Mouse (Mus musculus) right cerebral cortex, postnatal 14 days (tissue): ENCODE measurements around the gene Taar4.

Source experiments
- DNase-seq: peaks from one replicate; pipeline ENCODE4 v3.0.0; 2022

Gene Taar4

GRCm38 (mm10) chr10:23960444-23960915 is at the start of gene Taar4:
TSS of gene Taar4 (plus strand) at chr10:23960494.
- DNase-seq: no peak

GRCm38 (mm10) chr10:23920056-23920455 is 40.2 kb upstream of the Taar4 start, which contains the start of gene Taar1:
TSS of gene Taar1 (plus strand) at chr10:23920356.
- no peak for DNase-seq

GRCm38 (mm10) chr10:23922468-23922867 is 37.8 kb upstream of the Taar4 start:
- no peak for DNase-seq

- DNase-seq: no peak
Measured at GRCm38 (mm10) chr10:23923941-23924340, 36.4 kb upstream of the Taar4 start.

GRCm38 (mm10) chr10:23937613-23938012 is 22.7 kb upstream of the Taar4 start:
- no peak for DNase-seq

- no peak for DNase-seq
Measured at GRCm38 (mm10) chr10:23938312-23938711, 22.0 kb upstream of the Taar4 start, which contains the start of gene Taar2. TSS of gene Taar2 (plus strand) at chr10:23938572.

- no peak for DNase-seq
Measured at GRCm38 (mm10) chr10:23942465-23942864, 17.8 kb upstream of the Taar4 start.

GRCm38 (mm10) chr10:23948026-23948425 is 12.3 kb upstream of the Taar4 start:
- DNase-seq: no peak

GRCm38 (mm10) chr10:23949508-23950005 is 10.7 kb upstream of the Taar4 start, which contains the start of gene Taar3:
TSS of gene Taar3 (plus strand) at chr10:23949558.
- no peak for DNase-seq

GRCm38 (mm10) chr10:23951714-23952113 is 8.6 kb upstream of the Taar4 start:
- DNase-seq: no peak

GRCm38 (mm10) chr10:23959071-23959470 is 1.2 kb upstream of the Taar4 start:
- no peak for DNase-seq

GRCm38 (mm10) chr10:23963444-23963843 is 3.1 kb downstream of the Taar4 start:
- DNase-seq: no peak

- no peak for DNase-seq
Measured at GRCm38 (mm10) chr10:23964921-23965610, 4.8 kb downstream of the Taar4 start.

GRCm38 (mm10) chr10:23970656-23971165 is 10.4 kb downstream of the Taar4 start, which contains the start of gene Taar5:
TSS of gene Taar5 (plus strand) at chr10:23970706.
- DNase-seq: no peak

- DNase-seq: no peak
Measured at GRCm38 (mm10) chr10:23971256-23971655, 11.0 kb downstream of the Taar4 start.

- DNase-seq: no peak
Measured at GRCm38 (mm10) chr10:23977958-23978357, 17.7 kb downstream of the Taar4 start.

GRCm38 (mm10) chr10:23978901-23979705 is 18.8 kb downstream of the Taar4 start:
- peak; percentile 75 for DNase-seq

- no peak for DNase-seq
Measured at GRCm38 (mm10) chr10:23985546-23985945, 25.3 kb downstream of the Taar4 start, which contains the start of gene Taar6. TSS of gene Taar6 (minus strand) at chr10:23985646.

- no peak for DNase-seq
Measured at GRCm38 (mm10) chr10:23986419-23986818, 26.1 kb downstream of the Taar4 start.

- no peak for DNase-seq
Measured at GRCm38 (mm10) chr10:23993381-23993780, 33.1 kb downstream of the Taar4 start, which contains the start of gene Taar7a. TSS of gene Taar7a (minus strand) at chr10:23993481.

- no peak for DNase-seq
Measured at GRCm38 (mm10) chr10:23999639-24000038, 39.3 kb downstream of the Taar4 start, which contains the start of gene Taar7b. TSS of gene Taar7b (plus strand) at chr10:23999939.

GRCm38 (mm10) chr10:24006442-24006841 is 46.1 kb downstream of the Taar4 start:
- no peak for DNase-seq

GRCm38 (mm10) chr10:24007034-24007433 is 46.7 kb downstream of the Taar4 start:
- DNase-seq: no peak
